14 mouse cellular contexts compared by ENCODE assay signal in genomic region chr9:75271539-75271938, GRCm38 (mm10). TPM values are rescaled to one million over a fixed set of nuclear protein-coding genes. Genes with fewer than 3 reads are reported as not detected.
"Had no signal": no experiment of that assay in that cellular context is flagged by ENCODE, and none has a peak within 500 bp of the region (broad histone marks: within the 10 kb centered on the region; RNA-seq: fewer than 3 reads in every experiment).

No protein-coding gene starts in this region.

- ATAC-seq: midbrain, embryonic 15.5 days had no signal

- H3K4me1 ChIP-seq: limb, embryonic 13.5 days; midbrain, embryonic 15.5 days had no signal

- H3K27ac ChIP-seq: kidney, postnatal 0 days; limb, embryonic 13.5 days; liver, embryonic 14.5 days; midbrain, embryonic 15.5 days; stomach, postnatal 0 days had no signal

- H3K27me3 ChIP-seq: limb, embryonic 13.5 days; midbrain, embryonic 15.5 days had no signal

- H3K4me3 ChIP-seq: limb, embryonic 13.5 days; midbrain, embryonic 15.5 days had no signal

- H3K9ac ChIP-seq: limb, embryonic 13.5 days; liver, embryonic 14.5 days; midbrain, embryonic 15.5 days had no signal

- H3K4me2 ChIP-seq: limb, embryonic 13.5 days; midbrain, embryonic 11.5 days; midbrain, embryonic 15.5 days had no signal

- DNase-seq: kidney, adult 9 months; kidney, postnatal 4 days; left cerebral cortex, postnatal 4 days; lung, adult 18-20 months; lung, postnatal 36 days; right cerebral cortex, adult 18-20 months; thymus, postnatal 4 days had no signal

- H3K36me3 ChIP-seq: limb, embryonic 13.5 days; midbrain, embryonic 15.5 days had no signal

- H3K9me3 ChIP-seq: limb, embryonic 13.5 days; midbrain, embryonic 15.5 days had no signal

RNA-seq across cellular contexts. Expression of gene Myo5c, which starts 39.7 kb away (rescaled TPM):
- total RNA-seq: megakaryocyte, adult 5-6 weeks had no signal
